Mouse (Mus musculus): ENCODE data around the gene Serhl.

DNA sequence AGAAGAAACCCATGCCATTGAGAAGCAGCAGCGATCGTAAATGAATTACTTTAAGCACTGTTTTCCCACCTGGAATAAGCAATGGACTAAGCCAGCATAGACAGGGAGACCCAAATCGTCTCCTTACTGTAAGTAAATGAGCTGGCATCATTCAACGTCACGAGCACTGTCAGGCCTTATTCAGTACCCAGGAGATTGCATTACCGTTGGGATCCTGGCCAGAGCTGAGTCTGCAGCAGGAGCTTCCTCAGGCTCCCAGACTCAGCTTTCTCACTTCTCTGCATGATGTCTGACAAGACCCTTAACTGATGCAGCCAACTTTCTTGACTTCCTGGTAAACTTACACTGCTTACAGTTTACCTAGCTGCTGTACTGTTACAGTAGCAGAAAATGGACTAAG lies 45.4 kb downstream of the Serhl start:
- TF ChIP-seq CTCF (IDR thresholded peaks at IDR 0.05; ENCODE audit: borderline replicate concordance, control insufficient read depth, extremely low read depth, insufficient read depth, low read length, poor library complexity) (no peak), POLR2A (IDR thresholded peaks at IDR 0.05; ENCODE audit: control insufficient read depth, extremely low read depth, insufficient read depth, low read length, poor library complexity) (no peak)
